Mouse (Mus musculus) lung, adult 2 months (tissue): ENCODE data around the gene Rims3.

Source experiments
- CTCF ChIP-seq: fragments of 200-500 bp; IDR thresholded peaks from 2 replicates; pipeline ENCODE4 v1.5.1; 2011; ENCODE audit warnings: mild to moderate bottlenecking, low read length, control low read depth; ENCODE audit not compliant: insufficient read depth
- POLR2A ChIP-seq: fragments of 200-500 bp; IDR thresholded peaks from 2 replicates; pipeline ENCODE4 v1.6.1; 2011; ENCODE audit warnings: low read depth, mild to moderate bottlenecking, control low read depth, low read length, borderline replicate concordance; ENCODE audit errors: extremely low read depth

DNA sequence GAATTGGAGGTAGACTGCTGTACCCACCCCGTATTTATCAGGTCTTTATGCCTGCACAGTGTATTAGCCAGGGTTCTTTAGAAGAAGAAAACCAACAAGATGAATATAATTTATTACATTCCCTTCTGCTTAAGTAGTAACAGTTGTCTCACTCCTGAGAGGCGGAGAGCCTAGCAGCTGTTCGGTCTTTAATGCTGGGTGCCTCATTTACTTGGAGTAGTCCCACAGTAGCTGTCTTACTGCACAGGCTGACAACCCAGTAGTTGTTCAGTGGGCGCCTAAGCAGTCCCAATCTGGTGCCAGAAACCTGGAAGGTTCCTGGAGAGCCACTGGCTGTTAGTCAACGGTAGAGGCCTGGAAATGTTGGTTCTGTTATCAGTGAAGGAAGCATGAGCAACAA is 23.8 kb upstream of the Rims3 start:
- TF ChIP-seq CTCF (no peak), POLR2A (no peak)
